ENCODE assay signal across 7 mouse cellular contexts in genomic region chr2:92296402-92296801, GRCm38 (mm10).
DNase-seq lines count a peak whose midpoint lies in the region; ATAC-seq and TF ChIP-seq lines count a peak whose summit lies in the region.

No protein-coding gene starts in this region.

- TF ChIP-seq CTCF in small intestine, adult 2 months (IDR thresholded peaks at IDR 0.05; ENCODE audit: extremely low read depth, insufficient read length, insufficient replicate concordance, low read depth, low read length): peak; percentile 56; the same call in 1 of the 2 replicates

- TF ChIP-seq POLR2A in small intestine, adult 2 months (IDR thresholded peaks at IDR 0.05; ENCODE audit: low read depth, low read length): no peak

- no peaks in the 10 kb centered on the region for H3K27me3 ChIP-seq in small intestine, adult 2 months (ENCODE audit: control insufficient read depth, insufficient read depth, low read length)

- WGBS in small intestine, adult 2 months: 1% methylated on average over 6 of the region's 6 CpGs

- H3K4me1 ChIP-seq in small intestine, adult 2 months (ENCODE audit: control insufficient read depth, insufficient read depth, insufficient read length, low read length): no peaks in the 10 kb centered on the region

- peak; percentile 99 for ATAC-seq in megakaryocyte progenitor cell, adult 5-6 weeks (replicated peaks; ENCODE audit: poor library complexity)

- DNase-seq in MN1 (ENCODE audit: low spot score): peak; percentile 84
- DNase-seq in brain, adult 2 months (ENCODE audit: low read depth, low spot score): peak; percentile 95
- peak; percentile 18 for DNase-seq in fat pad, adult 2 months (ENCODE audit: extremely low read depth, low read depth, low spot score)
- DNase-seq in heart, postnatal 4 days: peak; percentile 87
- peak; percentile 50 to 84 for DNase-seq in layer of hippocampus, postnatal 25 days (ENCODE audit: extremely low spot score in 1 of 2, low spot score in 1 of 2)

- no peaks in the 10 kb centered on the region for H3K36me3 ChIP-seq in small intestine, adult 2 months (ENCODE audit: control insufficient read depth, insufficient read depth, low read length)

- no peak overlapping the region for H3K4me3 ChIP-seq in small intestine, adult 2 months (ENCODE audit: low read depth, low read length)

- H3K27ac ChIP-seq in small intestine, adult 2 months (ENCODE audit: insufficient read depth, low read depth, low read length): no peak overlapping the region

Comparison
In these comparisons a context has a peak if more than half of its experiments do, and no peak if none do; other contexts are left out.
1. DNase-seq: peak in every context shown above with its lines; median percentile 95 in brain, adult 2 months; 87 in heart, postnatal 4 days; 84 in MN1; 67 in layer of hippocampus, postnatal 25 days; 18 in fat pad, adult 2 months.